Mouse (Mus musculus) T-helper 2 cell (primary cell): ENCODE data around the gene Adck1.
"Not testable (repeated sequence)": the region's sequence is repeated elsewhere in the genome, so short reads cannot be mapped to it uniquely, and the experiment has no call there.

ENCODE experiments used
- in situ Hi-C: fragments of 300-600 bp; cut with MboI, MseI; formaldehyde crosslinking; loops from one replicate; pipeline ENCODE4 v1.15.1; 2025; ENCODE audit warnings: high pct_unique_total_duplicates

Adck1 gene

DNA sequence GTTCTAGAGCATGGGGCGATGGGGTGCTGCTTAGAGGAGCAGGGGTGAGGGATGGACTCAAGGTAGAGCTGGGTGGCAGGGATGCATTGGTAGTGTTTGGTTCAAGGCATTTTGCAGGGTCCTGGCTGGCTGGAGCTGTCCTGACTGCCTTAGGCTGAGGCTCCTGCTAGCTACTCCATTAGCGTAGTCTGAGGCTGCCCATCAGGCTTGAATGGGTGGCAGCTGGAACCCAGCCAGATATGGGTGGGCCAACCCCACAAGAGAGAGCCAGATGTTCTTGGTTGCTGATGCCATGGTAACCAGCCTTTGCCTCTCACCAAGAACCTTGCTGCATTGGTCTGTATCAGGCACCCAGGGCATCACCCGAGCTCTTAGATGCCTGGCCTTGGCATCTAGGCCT lies 66.6 kb downstream of the Adck1 start:
- in situ Hi-C loops, result no loop called here

DNA sequence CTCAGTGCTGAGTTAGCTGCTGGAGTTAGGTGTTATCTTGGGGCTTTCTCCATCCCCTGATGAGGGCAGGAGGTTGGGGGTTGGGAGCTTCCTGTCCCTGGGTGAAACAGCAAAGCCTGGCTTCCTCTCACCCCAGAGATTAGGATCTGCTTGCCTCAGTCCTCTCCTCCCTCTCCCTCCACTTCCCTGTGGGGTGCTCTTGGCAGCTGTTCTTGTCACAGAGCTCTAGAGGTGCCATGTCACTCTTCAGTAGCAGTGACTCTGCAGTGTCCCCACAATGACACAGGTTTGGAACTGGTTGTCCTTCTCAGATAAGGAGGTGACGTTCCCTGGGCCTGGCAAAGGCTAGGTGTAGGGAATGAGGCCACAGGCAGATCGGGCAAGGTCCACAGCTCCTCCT lies 68.4 kb downstream of the Adck1 start:
- in situ Hi-C loops, result no loop called here

DNA sequence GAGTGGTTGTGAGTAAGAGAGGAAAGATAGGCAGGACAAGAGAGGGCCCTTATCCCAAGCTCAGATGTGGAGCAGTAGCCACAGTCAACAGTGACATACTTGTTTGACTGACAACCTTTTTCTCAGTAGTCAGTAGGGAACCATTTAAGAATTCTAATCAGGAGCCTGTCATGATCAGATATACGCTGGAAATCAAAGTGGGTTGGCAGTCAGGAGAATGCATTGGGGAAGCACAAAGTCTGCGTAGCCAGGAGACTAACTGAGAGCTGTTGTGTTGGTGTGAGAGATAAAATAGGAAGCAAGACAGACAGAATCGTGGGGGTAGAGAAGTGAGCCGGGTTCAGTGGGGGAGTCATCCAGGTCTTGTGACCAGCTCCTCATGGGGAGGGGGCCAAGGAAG lies 71.9 kb downstream of the Adck1 start:
- in situ Hi-C loops, result no loop called here

DNA sequence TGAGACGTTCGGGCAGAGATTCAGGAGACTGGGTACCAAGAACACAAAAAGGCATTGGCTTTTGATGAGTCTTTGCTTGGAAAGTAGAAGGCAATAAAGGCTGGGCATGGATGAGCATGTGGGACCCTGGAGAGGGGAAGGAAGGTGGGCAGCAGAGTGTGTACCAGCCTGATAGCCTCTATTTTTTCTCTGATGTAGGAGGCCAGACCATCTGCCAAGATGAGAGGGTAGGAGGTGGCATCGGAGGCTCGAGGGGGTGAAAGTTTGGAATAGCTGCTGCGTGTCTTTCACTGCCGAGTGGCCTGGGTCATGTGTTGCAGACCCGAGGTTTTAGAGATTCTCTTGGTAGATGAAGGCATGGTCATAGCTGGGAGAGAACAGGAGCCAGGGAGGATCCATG lies 72.8 kb downstream of the Adck1 start:
- in situ Hi-C loops, result no loop called here

DNA sequence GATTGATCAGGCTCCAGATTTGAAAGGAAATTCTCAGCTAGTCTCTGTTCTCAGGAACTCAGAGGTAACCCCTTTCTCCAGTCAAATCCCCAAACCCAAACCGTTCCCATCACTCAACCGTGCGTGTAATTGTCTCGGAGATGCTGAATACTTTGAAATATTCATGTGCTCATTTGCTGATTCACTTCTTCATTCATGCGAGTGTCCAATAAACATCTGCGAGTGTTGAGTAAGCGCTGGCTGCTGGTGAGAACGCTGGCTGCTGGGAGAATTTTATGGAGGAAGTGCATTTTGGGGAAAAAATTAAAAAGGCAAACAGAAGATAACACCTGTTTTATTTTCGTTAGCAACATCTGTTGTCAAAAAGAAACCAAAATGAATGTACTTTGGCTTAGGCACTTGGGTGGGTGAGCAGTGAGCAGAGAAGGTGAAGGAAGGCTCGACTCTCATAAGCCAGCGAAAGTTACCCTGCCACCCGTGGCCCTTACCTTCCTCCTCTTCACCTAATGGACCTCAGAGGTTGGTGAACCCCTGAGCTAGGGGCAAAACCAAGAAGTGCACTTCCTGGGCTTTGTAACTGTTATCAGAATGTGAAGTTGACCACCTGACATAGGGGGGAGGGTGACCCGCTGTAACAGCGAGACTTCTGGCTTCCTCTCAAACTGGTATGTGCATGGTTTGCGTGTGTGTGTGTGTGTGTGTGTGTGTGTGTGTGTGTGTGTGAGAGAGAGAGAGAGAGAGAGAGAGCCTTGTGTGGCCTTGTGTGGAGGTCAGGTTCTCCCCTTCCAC lies 76.8 kb downstream of the Adck1 start:
- in situ Hi-C loops, result no loop called here

DNA sequence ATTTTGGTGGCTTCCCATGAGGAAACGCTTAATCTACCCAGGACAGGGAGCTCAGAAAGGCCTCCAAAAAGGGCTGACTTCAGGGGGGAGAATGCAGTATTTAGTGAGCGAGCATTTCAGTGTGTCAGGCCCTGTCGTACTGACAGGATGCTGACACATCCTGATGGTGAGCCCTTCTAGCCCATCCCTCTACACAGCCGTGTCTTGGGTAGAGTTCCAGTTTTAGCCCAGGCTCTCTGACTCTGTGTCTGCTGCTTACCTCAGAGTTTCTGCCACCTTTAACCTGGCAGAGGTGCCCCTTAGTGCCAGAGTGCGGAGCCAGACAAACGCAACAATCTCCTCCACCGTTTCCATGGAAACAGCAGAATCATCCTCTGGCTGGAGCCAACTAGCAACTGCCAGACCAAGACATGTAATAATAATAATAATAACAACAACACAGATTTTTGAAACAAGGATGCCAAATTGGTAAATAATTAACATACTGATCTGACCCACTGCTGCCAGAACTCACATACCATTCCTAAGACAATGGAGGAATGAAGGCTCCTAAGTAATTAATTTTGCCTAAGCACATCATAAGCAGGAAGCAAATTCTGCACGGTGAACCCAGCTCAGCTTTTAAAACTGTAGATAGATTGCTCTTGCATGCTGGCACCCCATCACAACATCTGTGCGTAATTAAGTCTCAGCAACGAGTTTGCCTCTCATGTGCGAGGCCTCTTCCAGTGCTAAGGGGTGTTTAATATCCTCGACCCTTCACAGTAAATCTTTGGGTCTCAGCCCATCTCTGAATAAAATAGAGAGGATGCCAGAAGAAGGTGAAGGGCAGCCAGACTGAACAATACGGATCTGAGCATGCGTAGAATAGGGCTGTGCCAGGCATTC lies 81.8 kb downstream of the Adck1 start:
- in situ Hi-C loops, result no loop called here

DNA sequence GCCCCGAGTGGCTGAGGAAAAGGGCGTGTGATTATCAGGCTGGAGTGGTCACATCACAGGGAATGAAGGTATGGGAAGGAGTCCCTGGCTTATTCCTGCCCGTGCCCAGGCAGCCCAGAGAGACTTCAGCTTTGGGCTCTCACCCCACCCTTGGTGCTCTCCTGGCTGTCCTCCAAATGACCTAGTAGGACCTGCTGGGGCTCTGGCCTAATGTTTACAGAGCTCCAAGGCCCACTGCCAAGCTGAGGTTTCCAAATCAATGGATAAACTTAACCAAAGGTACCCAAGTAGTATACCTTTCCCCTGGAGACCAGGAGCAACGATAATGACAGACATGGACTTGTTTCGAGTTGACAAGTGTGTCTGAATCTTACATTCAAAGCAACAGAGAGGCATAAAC lies 83.7 kb downstream of the Adck1 start:
- in situ Hi-C loops, result no loop called here

DNA sequence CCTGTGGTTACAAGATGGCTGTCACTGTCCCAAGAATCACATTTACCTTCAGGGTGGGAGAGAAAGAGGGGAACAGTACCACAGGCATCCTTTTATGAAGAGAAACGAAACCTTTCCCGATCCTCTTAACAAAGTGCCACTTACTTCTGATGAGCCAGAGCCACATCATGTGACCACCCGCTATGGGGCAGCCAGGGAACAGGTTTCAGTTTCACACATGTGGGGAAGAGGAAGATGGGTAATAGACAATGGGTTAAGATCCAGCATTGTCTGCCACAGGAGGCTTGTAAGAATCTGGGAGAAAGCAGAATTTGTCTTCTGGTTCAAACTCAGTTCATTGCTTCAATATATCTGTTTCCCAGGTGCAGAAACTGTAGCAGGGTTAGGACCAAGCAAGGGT lies 85.1 kb downstream of the Adck1 start:
- in situ Hi-C loops, result no loop called here

DNA sequence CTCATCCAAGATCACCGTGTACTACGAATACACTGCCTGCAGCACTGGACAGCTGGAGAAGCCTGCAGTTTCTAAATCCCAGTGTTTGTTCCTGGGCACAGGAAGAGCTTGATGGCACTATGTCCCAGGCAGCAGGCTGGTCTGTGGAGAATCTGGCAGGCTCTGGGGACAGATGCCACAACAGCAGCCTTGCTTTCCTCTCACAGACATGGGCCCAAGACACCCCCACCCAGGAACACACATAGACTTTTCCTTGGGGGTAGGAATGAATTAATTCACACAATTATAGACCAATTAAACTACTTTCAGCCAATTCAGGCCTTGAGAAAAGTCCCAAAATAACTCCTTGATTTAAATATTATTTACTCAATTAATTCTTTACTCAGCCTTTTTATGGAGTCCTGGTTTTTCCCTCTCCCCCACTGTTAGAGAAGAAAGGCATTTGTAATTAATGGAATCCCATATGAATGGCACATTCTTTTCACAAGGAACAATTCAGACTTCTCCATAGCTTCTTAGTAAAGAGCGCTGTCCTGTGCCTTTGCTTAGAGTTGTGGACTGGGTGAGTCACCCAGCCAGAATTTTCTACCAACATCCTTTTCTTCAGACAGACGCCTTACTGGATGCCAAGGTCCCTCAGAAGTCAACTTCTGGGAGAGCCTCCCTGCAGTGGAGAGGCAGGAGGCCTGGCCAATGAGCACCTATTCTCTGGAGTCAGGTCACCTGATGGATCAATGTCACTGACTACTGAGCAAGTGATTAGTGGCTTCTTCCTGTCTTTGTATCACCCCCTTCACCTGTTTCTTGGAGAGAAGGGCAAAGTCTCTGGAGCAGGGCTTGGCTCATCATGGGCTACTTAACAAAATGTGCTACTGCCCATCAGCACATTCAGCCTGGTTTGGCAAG lies 90.6 kb downstream of the Adck1 start:
- in situ Hi-C loops, result no loop called here

DNA sequence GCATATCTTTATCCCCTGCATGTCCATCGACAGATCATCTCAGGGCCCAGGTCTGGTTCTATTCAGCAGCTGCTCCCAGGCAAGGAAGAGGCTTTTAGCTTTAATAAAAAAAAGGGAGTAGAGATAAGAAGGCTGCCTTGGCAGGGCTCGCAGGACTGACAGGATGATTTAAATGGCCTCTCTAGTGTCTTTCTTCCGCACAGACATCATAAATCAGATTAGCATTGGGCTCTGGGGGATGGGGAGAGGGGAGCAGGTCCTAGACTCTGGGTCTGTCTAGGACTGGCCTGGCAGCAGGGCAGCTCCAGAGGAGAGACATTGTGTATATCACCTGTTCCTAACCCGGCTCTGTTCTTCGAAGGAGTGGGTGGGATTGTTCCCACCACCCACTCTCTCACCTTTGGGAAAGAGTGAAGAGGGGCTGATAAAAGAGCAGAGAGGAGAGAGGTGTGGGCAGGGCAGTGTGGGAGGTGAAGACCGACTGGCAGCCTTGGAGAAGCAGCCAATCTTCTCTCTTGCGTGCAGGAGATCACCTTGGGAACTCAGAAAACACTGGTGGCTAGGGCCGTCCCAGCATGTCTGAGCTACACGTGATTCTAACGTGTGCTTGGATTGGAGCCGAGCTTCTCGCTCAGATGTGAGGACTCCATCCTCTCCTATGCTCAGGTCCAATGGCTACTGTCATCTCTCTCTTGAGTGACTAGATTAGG lies 94.5 kb downstream of the Adck1 start:
- in situ Hi-C loops, result no loop called here

DNA sequence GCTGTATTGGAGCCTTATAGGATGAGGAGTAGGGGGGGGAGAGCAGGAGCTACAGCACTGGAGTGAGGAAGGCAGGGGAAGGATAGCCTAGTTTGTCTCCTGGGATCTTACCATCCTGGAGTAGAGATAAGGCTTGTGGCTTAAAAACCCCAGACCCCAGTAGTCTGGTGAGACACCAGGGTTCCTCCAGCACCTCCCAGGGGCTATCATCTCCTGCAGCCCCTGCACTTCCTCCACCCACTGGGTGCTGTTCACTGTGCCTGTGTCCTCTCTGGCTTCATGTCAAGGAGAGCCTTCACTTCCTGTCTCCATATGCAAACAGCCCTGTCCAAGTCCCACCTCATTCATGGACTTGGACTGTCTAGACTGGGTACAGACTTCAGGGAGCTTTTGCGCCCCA lies 96.7 kb downstream of the Adck1 start:
- in situ Hi-C loops, result no loop called here

DNA sequence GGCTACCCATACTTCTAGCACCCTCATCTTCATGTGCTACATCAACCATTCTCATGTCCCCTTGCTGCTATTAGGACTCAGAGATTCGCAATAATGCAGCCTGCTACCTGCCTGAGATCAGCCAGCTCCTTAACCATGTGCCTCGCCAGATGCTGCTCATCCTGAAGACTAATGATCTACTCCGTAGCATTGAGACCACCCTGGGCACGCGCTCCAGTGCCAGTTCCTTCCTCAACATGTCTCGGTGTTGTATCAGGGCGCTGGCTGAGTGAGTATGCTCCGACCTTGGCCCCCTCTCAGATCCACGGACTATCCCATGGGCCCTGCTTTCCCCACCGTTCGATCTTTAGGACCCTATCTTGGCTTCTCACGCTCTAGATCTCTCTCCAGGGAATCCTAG lies 98.6 kb downstream of the Adck1 start:
- in situ Hi-C loops, result no loop called here

DNA sequence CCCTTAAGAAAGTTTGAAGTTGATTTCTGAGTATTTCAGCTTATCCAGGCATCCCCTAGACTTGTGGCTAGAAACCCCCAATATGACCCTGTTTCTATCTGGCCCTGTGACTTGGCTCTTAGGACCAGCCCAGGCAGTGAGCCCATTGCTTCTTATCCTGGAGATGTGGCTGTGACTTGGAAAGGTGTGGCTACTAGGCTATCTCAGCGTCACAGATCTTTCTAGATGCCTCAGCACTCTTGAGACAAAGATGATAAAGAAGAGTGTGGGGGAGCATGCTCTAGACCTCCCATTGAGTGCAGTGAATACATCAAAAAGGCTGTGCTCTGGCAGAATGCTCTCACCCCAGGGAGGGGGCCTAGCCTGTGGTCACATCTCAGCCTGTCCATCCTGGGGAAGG lies 99.1 kb downstream of the Adck1 start:
- in situ Hi-C loops, result no loop called here

DNA sequence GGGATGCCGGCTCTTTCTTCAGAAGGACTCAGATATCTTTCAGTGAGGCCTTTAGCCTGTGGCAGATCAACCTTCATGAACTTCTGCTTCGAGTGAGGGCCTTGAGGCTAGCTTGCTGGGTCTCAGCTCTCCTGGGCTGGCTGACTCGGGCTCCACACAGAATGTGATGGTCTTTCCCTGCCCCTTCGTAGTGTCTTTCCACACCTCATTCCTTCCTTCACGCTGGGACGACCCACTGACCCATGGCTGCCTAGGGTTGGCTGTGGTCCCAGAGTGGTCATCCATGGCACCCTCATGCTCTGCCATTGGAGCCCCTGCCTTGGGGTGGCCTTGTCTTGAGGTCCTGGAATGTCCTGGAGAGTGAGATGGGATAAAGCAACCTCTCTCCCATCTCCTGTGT lies 100.7 kb downstream of the Adck1 start:
- in situ Hi-C loops, result no loop called here

DNA sequence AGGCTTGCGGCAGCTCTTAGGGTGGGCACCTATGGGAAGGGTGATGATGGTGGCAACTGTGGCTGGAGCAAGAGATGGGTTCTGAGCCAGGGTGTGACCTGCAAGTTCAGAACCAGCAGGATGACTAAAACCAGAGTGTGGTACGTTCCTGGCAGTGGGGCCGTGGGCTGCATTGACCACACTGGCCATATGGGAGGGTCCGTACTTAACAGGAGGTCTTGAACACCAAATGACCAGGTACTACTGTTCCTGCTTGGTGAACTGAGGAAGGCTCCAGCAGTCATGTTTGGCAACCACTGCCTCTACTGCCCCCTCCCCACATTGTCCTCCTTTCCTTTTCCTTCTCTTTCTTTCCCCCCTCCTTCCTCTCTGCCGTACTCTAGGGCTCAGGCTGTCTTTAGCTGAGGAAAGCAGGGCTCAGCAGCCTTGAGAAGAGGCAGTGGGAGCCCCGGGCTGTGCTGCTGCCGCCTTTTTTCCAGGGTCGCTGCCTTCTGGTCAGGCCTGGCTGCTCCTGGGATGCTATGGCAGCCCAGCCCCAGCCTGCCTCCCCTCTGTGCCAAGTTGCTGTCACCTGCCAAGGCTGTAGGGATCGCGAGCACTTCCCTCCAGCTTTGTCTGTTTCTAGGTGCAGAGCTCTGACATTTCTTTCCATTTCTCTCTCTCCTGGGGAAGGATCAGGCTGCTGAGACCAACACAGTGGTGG lies 103.4 kb downstream of the Adck1 start:
- in situ Hi-C loops, result no loop called here

DNA sequence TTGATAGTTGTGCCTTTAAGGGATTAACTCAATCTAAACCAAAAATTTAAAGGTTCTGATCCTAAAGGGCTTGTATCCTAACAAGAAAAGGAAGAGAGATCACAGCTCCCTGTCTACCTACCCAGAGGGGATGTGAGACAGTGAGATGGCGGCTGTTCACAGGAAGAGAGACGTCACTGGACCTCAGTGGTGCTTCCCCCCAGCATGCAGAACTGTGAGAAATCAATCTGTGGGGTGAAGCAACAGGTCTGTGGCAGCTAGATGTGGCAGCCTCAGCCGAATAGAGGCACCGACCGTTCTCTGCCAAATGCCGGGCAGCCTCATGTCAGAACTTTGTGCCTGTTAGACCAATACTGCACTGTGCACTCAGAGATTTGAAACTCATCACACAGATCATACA lies 106.4 kb downstream of the Adck1 start:
- in situ Hi-C loops, result no loop called here

DNA sequence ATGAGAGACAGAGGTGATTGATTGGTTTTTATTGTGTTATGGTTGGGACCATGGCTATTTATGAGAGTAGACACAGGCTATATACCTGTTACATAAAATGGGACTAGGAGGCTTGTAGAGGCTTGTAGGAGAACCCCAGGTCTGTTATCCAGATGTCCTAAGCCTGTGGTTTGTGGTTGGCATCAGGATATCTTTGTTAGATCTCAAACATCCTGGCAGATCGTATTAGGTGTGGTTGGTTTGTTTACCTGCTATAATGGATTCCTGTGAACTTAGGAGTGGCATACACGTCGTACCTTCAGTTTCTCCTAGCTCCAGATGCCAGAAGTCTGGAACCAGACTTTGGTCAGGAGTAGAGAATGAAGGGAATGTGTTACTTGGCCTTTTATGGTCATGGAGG lies 106.9 kb downstream of the Adck1 start:
- in situ Hi-C loops, result no loop called here

DNA sequence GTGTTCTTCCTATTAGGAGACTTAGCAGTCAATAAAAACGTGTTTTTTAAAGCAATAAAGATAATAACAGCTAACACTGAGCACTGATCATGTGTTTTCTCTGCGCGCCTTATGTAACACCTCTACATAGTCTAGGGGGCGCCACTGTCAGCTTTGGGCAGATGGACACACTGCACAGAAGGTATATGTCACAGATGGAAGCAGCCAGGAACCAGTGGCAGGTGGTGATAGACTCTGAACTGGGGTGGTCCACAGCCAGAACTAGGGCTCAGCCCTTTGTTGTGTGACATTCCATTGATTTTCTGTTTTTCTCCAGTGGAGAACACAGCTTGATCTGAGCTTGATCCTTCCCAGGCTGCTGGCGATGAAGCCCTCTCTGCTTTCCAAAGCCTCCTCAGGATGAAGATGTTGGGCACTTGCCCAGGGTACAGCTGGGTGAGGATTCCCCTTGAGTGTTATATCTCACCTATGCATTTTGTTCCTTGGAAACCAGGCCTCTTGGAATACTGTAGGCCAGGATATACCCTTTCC lies 107.6 kb downstream of the Adck1 start:
- in situ Hi-C loops, result no loop called here

DNA sequence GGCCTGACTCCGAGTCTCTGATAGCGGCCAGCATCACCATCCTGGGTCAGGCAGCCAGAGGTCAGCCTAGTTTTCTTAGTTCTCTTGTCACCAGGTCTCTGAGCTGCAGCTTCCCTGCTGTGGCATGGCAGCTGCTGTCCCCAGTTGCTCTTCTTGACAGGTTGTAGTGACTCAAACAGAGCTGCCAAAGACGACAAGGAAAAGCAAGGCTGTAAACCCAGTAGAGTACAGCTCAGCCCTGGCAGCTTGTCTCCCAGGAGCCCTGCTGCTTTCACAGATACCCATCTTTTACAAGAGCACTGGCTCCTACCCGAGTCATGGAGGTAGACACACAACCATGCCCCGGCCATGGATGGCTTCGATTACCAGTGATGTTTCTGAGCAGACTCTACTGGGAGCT lies 108.3 kb downstream of the Adck1 start:
- in situ Hi-C loops, result no loop called here

DNA sequence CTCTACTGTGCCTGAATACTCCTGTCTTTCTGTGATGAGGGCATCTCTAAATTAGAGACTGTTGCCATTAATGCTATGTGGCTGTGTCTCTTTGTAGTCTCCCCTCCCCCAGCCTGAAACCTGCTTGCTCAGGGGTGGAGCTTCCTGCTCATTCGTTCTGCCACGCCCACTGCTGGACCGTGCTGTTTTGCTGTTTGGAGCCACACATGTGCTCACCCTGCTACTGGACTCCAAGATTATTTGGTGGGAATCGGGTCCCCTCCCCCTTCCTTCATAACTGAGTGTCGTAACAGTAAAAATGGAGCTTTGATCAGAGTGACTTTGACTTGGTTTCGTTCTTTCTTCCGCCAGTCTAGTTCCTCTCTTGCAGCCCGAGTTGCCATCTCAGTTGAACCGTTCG lies 111.5 kb downstream of the Adck1 start:
- in situ Hi-C loops, result not testable (repeated sequence)

DNA sequence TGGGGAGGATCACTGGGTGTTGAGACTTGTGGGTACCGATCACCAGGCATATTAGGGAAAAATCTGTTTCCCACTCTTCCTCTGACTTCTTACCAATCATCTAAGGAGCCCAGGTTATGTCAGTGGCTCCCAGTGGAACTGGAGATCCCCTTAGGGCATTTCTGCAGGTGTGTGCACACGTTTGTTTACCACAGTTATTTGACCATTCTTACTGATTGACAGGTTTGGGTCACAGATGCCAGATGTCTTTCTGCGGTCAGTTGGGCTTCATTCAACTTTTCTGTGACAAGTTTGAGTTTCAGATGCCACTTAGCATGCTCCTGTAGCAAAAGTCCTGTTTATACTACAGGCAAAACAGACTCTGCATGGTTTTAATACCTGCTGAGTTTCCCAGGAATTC lies 112.5 kb downstream of the Adck1 start:
- in situ Hi-C loops, result no loop called here
